Comparison of ENCODE assay signal across 8 mouse cellular contexts in the genomic region with DNA sequence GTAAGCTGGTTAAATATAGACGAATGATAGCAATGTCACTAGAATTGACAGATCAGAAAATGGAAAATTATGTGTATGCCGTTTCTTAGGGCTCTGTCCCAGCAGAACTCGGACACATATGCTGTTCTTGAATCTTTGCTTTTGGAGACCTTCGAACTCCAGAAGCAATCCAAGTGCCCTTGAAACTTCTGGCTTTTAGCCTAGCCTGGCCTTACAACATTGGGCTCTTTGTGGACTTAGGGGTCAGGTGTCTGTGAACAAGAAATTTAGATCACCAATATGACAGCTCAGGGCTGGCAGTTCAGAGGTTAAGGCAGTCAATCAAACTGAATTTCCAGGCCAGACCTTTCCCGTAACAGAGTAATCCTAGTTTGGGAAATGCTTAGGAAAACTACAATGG. TPM values are rescaled to one million over a fixed set of nuclear protein-coding genes. Genes with fewer than 3 reads are reported as not detected.
DNase-seq lines count a peak whose midpoint lies in the region; ATAC-seq and TF ChIP-seq lines count a peak whose summit lies in the region.

No protein-coding gene starts in this region.

- no peak overlapping the region for H3K27ac ChIP-seq in heart, embryonic 16.5 days (ENCODE audit: low read length)
- no peak overlapping the region for H3K27ac ChIP-seq in embryonic facial prominence, embryonic 10.5 days (replicated peaks)
- no peak overlapping the region for H3K27ac ChIP-seq in intestine, postnatal 0 days (ENCODE audit: low read depth, low read length)
- no peak overlapping the region for H3K27ac ChIP-seq in midbrain, embryonic 15.5 days

- H3K4me3 ChIP-seq in heart, embryonic 16.5 days (ENCODE audit: low read length): peak overlapping the region; percentile 94
- peak overlapping the region; percentile 98 for H3K4me3 ChIP-seq in embryonic facial prominence, embryonic 10.5 days
- peak overlapping the region; percentile 72 for H3K4me3 ChIP-seq in intestine, postnatal 0 days (ENCODE audit: low read depth, low read length)
- H3K4me3 ChIP-seq in midbrain, embryonic 15.5 days: peak overlapping the region; percentile 90

- H3K36me3 ChIP-seq in heart, embryonic 16.5 days (ENCODE audit: control insufficient read depth, insufficient read depth): no peaks in the 10 kb centered on the region
- no peaks in the 10 kb centered on the region for H3K36me3 ChIP-seq in embryonic facial prominence, embryonic 10.5 days (replicated peaks)
- no peaks in the 10 kb centered on the region for H3K36me3 ChIP-seq in intestine, postnatal 0 days (ENCODE audit: control insufficient read depth, insufficient read depth)
- no peaks in the 10 kb centered on the region for H3K36me3 ChIP-seq in midbrain, embryonic 15.5 days (replicated peaks)

- no peak for ATAC-seq in heart, embryonic 16.5 days (replicated peaks; ENCODE audit: extremely low read depth, insufficient read depth, low FRiP score)
- no peak for ATAC-seq in intestine, postnatal 0 days
- no peak for ATAC-seq in midbrain, embryonic 15.5 days (replicated peaks)

- TF ChIP-seq CTCF in intestine, postnatal 0 days (IDR thresholded peaks at IDR 0.05; ENCODE audit: low read depth): no peak

- peak overlapping the region; percentile 96 for H3K4me2 ChIP-seq in heart, embryonic 16.5 days (ENCODE audit: low read depth, low read length)
- peak overlapping the region; percentile 73 for H3K4me2 ChIP-seq in intestine, postnatal 0 days (replicated peaks; ENCODE audit: low read depth)
- peak overlapping the region; percentile 75 for H3K4me2 ChIP-seq in midbrain, embryonic 15.5 days

- WGBS in heart, embryonic 16.5 days: 62% methylated on average over 5 of the region's 5 CpGs
- WGBS in embryonic facial prominence, embryonic 10.5 days: 68% methylated on average over 5 of the region's 5 CpGs
- WGBS in intestine, postnatal 0 days: 47% methylated on average over 5 of the region's 5 CpGs
- WGBS in midbrain, embryonic 15.5 days: 70% methylated on average over 5 of the region's 5 CpGs

- DNase-seq in heart, adult 8-10 months (ENCODE audit: low spot score): no peak
- no peak for DNase-seq in embryonic facial prominence, embryonic 10.5 days (ENCODE audit: low spot score)
- DNase-seq in urinary bladder, postnatal 14 days (ENCODE audit: low spot score): no peak
- no peak for DNase-seq in urinary bladder, postnatal 25 days (ENCODE audit: low spot score)
- no peak for DNase-seq in layer of hippocampus, adult 11-12 months (ENCODE audit: low spot score)

- no peaks in the 10 kb centered on the region for H3K27me3 ChIP-seq in heart, embryonic 16.5 days (ENCODE audit: control insufficient read depth, insufficient read depth, low read length)
- H3K27me3 ChIP-seq in embryonic facial prominence, embryonic 10.5 days (replicated peaks; ENCODE audit: low read depth, poor library complexity, severe bottlenecking): no peaks in the 10 kb centered on the region
- H3K27me3 ChIP-seq in intestine, postnatal 0 days (replicated peaks; ENCODE audit: control insufficient read depth, insufficient read depth, low read length): no peaks in the 10 kb centered on the region
- H3K27me3 ChIP-seq in midbrain, embryonic 15.5 days (replicated peaks): no peaks in the 10 kb centered on the region

- peaks cover 16% of the 10 kb centered on the region for H3K4me1 ChIP-seq in heart, embryonic 16.5 days (ENCODE audit: control insufficient read depth, insufficient read depth, low read length)
- H3K4me1 ChIP-seq in embryonic facial prominence, embryonic 10.5 days: peaks cover 32% of the 10 kb centered on the region
- H3K4me1 ChIP-seq in intestine, postnatal 0 days (replicated peaks; ENCODE audit: control insufficient read depth, insufficient read depth, low read length): no peaks in the 10 kb centered on the region
- H3K4me1 ChIP-seq in midbrain, embryonic 15.5 days: peaks cover 33% of the 10 kb centered on the region

- no peaks in the 10 kb centered on the region for H3K9me3 ChIP-seq in heart, embryonic 16.5 days (replicated peaks; ENCODE audit: control insufficient read depth, low read length)
- no peaks in the 10 kb centered on the region for H3K9me3 ChIP-seq in embryonic facial prominence, embryonic 10.5 days
- H3K9me3 ChIP-seq in intestine, postnatal 0 days (ENCODE audit: control insufficient read depth): no peaks in the 10 kb centered on the region
- no peaks in the 10 kb centered on the region for H3K9me3 ChIP-seq in midbrain, embryonic 15.5 days

- H3K9ac ChIP-seq in heart, embryonic 16.5 days (ENCODE audit: low read length): peak overlapping the region; percentile 94
- peak overlapping the region; percentile 83; the same call in 1 of the 2 replicates for H3K9ac ChIP-seq in intestine, postnatal 0 days (ENCODE audit: low read depth, low read length)
- H3K9ac ChIP-seq in midbrain, embryonic 15.5 days: no peak overlapping the region

RNA-seq across cellular contexts. Expression of a gene that starts 1.1 kb away (rescaled TPM):
- 0.87 and 1.0 TPM in 2 replicates for polyA plus RNA-seq in heart, embryonic 16.5 days (2015; fragmentation: Nextera tagmentation; extraction: Ambion mirVana)
- 1 to 10 TPM; 4.3 to 5.2 (median 4.8) TPM for total RNA-seq in heart, adult 8-10 months (2022)
- 2.6 and 3.1 TPM in 2 replicates for polyA plus RNA-seq in embryonic facial prominence, embryonic 10.5 days (2016; fragmentation: Nextera tagmentation; extraction: Ambion mirVana)
- 1.1 and 1.4 TPM in 2 replicates for polyA plus RNA-seq in intestine, postnatal 0 days (2015; fragmentation: Nextera tagmentation; extraction: Ambion mirVana)
- 3.5 and 3.9 TPM in 2 replicates for polyA plus RNA-seq in midbrain, embryonic 15.5 days (2015; fragmentation: Nextera tagmentation; extraction: Ambion mirVana)
